Mouse (Mus musculus) embryo, embryonic 10.5 days (tissue): ENCODE data around the gene Kif24.
"Not testable (repeated sequence)": the region's sequence is repeated elsewhere in the genome, so short reads cannot be mapped to it uniquely, and the experiment has no call there.

Source experiments
- DNase-seq: peaks from one replicate; pipeline ENCODE4 v3.0.0-alpha.2; 2015; ENCODE audit warnings: low spot score

The Kif24 gene

DNA sequence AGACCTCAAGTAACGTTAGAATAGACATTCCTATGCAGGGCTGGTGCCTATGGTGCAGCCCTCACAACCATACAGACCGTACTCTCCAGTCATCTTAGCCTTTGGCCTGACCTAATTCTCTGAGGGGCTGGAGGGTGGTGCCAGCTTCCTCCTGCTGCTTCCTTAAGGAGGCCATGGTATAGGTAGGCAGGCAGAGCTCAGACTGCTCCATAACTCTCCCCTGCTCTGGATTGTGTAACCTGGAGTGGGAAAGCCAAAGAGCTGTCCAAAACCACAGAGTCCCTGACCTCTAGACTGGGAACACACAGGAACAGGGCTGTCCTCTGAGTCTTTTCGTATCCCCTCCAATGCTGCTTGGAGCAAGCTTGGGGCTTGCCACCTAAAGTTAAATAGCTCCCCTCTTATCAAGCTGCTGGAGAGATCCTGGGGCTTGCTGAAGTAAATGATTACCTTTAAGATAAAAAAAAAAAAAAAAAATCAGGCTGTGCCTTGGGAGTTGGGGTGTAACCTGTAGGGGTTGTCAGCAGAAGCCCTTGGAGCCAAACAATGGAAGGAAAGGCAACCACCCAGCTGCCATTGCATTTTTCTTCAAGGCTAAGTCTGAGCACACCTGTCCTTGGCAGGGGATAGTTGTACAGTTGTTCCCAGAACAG lies 28.9 kb upstream of the Kif24 start:
- DNase-seq, result no peak

- DNase-seq, result no peak
These were observed 28.3 kb upstream of the Kif24 start for GRCm38 (mm10) chr4:41492951-41493350.

DNA sequence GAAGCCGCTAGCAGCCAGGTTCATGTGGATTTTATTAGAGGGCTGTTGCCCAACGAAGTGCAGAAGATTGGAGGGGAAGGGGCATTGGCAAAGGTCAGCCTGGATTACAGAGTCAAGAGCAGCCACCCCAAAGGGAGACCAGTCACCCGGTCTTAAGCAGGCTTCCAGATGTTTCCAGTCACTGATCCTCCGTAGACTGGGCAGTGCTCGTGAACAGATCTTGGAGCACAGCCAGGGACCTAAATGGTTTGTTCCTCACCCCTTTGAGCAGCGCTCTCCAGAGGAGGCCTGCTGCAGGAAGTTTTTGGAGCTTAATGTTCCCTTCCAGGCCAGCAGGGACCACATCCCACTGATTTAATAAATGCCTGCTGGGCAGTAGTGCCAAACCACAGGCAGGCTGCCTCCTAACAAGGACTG lies 16.9 kb upstream of the Kif24 start:
- peak; percentile 50 for DNase-seq

- DNase-seq, result no peak
These were observed 15.6 kb upstream of the Kif24 start for GRCm38 (mm10) chr4:41480254-41480653.

GRCm38 (mm10) chr4:41479456-41479804 lies 14.7 kb upstream of the Kif24 start:
- no peak for DNase-seq

GRCm38 (mm10) chr4:41478751-41479455 lies 14.2 kb upstream of the Kif24 start:
- peak; percentile 36 for DNase-seq

- DNase-seq, result no peak
These were observed 13.0 kb upstream of the Kif24 start for GRCm38 (mm10) chr4:41477648-41478160.

- no peak for DNase-seq
These were observed 6.7 kb upstream of the Kif24 start for GRCm38 (mm10) chr4:41471384-41471689.

DNA sequence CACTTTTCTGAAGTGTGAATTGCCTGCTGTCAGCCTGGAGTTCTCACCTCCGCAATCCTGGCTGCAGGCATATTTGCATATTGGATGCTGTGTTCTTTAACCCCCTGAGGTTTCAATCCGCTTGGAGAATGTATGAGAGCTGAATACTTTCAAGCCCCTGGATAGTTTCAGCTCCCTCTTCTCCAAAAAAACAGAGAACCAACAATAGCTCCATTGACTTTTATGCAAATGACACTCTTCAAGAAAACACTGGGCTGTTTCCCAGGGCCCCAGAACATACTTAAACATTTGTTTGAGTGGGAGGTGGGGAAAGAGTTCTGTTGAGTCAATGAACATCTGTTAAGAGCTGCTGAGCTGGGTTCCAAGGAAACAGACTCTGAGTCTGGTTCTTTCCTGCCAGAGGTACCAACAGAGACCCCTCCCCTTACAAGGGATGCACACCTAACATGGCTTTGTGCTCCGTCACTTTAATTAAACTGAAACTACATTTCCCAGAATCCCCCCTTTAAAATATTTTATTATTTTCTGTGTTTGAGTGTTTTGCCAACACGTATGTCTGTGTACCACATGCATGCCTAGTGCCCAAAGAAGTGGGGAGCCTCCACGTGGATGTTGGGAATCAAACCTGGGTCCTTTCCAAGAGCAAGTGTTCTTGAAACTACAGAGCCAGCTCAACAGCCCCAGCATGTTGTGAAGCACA lies 6.1 kb upstream of the Kif24 start:
- peak; percentile 48 for DNase-seq

DNA sequence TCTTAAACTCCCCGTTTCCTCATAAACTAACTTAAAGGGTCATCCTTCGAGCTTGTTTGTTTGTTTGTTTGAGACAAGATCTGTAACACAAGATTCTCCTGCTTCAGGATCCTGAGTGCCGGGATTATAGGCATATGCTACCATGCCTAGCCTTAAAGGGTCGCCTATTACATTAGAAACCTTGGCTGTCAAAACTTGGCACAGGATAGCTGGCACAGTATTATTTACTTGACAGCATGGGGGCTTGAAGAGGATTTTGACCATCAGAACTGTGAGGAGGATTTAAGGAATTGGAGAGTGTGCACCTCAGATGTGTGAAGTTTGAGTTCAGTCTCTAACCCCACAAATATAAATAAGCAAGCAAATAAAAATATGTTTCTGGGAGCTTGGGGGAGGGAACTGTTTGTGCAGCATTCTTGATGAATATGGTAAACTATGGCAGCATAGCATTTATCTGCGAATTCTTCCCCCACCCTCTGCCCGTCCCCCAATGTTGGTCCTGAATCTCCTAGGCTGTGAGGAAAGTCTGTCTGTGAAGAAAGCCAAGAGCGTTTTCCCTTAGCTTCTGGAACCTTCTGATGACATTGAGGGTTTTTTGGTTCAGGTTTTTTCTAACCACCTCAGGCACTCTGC lies 5.5 kb upstream of the Kif24 start:
- no peak for DNase-seq

DNA sequence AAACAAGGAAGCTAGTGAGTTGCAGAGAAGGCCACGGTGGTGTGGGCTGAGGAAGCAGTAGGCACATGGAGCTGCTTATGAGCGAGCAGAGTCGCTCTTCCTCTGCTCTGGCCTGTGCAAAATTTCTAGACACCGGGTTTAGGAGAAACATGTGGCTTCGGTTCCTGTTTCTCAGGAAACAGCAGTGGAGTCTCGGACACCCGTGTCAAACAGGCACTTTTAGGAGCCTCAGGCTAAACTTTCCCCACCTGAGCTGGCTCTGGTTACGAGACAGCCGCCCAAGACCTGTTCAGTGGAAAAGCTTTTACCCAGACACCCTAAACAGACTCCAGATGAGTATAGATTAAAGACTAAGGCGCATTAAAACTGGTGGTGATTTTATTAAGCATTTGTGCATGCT lies 4.5 kb upstream of the Kif24 start:
- no peak for DNase-seq

DNA sequence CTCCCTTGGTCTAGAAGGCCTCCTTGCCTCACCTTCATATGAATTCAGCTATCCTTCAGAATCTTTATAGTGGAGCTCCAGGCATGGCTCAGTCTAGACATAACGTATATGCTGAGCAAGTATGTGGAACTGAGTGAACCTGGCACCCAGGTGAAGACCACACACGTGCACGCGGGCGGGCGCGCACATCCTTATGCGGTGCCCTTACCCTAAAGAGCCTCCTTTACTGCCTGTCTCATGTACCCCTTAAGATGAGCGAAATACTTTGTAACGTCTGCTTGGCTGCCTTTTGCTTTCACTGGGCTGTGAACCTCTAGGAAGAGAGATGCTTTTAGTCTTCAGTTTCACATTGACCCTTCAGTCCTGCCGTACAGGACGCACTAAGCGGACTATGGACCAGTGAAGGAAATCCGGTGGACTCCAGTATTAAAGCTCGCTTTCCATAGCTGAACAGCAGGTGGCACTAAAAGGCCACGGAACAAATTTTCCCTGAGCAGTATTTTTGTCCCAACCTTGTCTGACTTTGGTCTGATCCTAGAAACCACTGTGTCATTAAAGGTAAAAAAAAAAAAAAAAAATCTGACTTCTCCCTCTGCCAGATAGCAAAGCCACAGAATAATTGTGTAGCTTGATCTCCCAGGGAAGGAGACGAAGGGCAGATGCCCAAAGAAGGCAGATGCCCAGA lies 3.9 kb upstream of the Kif24 start:
- DNase-seq, result peak; percentile 83

GRCm38 (mm10) chr4:41465287-41465665 lies 589 bp upstream of the Kif24 start:
- DNase-seq, result peak; percentile 55

GRCm38 (mm10) chr4:41463051-41463738 lies 1.5 kb downstream of the Kif24 start:
- not testable (repeated sequence) for DNase-seq

DNA sequence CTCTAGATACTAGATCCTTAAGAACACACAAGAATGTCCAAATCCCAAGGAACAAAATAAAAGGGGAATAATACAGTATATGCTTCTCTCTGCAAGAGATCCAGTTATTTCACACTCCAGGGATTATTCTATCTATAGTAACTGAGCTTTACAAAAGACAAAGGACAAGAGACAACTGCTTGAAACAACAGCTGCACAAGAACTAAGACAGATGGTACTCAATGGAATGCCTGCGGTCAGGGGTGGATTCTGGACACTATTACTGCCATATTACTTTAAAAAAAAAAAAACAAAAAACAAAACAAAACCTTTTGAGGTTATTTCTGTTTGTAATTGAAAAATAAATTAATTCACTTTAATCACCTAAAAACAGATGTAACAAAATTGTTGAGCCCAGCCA lies 4.0 kb downstream of the Kif24 start:
- DNase-seq, result no peak

DNA sequence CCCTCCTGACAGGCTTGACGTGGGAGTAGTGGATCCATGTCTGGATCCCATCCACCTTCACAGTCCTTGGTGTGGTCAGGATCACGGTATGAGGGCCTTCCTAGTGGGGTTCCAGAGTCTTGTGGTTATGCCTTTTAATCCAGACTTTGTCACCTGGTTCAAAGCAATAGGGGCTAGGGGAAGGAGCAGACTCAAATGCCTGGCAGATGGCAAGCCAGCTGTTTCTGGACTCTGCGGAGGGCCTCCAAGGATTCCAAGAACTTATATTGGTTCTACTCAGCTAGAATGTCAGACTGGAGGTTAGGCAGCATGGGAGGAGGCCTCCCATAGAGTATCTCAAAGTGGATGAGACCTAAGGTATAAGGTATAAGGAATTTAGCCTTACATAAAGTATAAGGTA lies 17.1 kb downstream of the Kif24 start:
- no peak for DNase-seq

GRCm38 (mm10) chr4:41442790-41443302 lies 21.8 kb downstream of the Kif24 start:
- DNase-seq, result no peak

DNA sequence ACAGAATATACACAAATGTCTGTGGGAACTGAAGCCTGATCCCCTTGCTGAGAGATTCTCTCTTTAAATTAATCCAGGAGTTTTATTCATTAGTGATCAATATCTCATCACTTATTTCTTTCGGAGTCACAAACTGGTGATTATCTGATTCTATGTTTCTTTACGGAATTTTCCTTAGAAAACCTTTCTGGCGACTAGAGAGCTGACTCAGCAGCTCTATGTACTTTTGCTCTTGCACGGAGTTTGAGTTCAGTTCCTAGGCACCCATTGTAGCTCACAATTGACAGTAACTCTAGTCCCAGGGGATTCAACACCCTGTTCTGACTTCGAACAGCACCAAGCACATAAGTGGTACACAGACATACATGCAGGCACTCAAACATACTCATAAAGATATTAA lies 25.8 kb downstream of the Kif24 start:
- no peak for DNase-seq

- no peak for DNase-seq
These were observed 47.7 kb downstream of the Kif24 start for GRCm38 (mm10) chr4:41416966-41417365.

- no peak for DNase-seq
These were observed 55.3 kb downstream of the Kif24 start for GRCm38 (mm10) chr4:41409341-41409740.

DNA sequence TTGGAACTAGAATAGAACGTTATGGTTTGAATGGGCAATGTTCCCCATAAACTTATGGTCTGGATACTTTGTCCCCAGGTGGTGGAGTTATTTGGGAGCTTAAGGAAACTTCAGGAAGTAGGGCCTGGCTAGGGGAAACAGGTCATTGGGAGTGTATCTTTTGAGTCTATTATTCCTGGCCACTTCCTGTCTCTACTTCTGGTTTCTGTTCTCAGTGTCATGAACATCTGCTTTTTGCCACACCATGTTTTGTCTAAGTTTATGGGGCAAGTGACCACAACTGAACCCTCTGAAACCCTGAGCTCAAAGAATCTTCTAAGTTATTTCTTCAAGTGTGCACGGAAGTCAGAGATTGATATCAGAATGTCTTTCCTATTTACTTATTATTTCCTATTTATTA lies 57.3 kb downstream of the Kif24 start:
- no peak for DNase-seq
